Comparison of ENCODE assay signal across 12 mouse cellular contexts in genomic region chr10:11745587-11745986, GRCm38 (mm10).
"Had no signal": no experiment of that assay in that cellular context is flagged by ENCODE, and none has a peak within 500 bp of the region (broad histone marks: within the 10 kb centered on the region; RNA-seq: fewer than 3 reads in every experiment).

No protein-coding gene starts in this region.

- DNase-seq: kidney, adult 2 months; kidney, postnatal 25 days; layer of hippocampus, adult 9-11 months; liver, embryonic 13.5 days; lung, adult 2 months; lung, postnatal 14 days; lung, postnatal 4 days; thymus, adult 18-20 months; thymus, postnatal 36 days had no signal

- H3K9ac ChIP-seq: liver, embryonic 13.5 days; midbrain, embryonic 12.5 days had no signal

- H3K27ac ChIP-seq: kidney, postnatal 0 days; layer of hippocampus, adult 2 months; liver, embryonic 13.5 days; midbrain, embryonic 12.5 days had no signal

- H3K4me1 ChIP-seq: liver, embryonic 13.5 days; midbrain, embryonic 12.5 days had no signal

- H3K27me3 ChIP-seq: liver, embryonic 13.5 days; midbrain, embryonic 12.5 days had no signal

- H3K4me2 ChIP-seq: liver, embryonic 13.5 days; midbrain, embryonic 12.5 days had no signal

- H3K9me3 ChIP-seq: liver, embryonic 13.5 days; midbrain, embryonic 12.5 days had no signal

- H3K4me3 ChIP-seq: layer of hippocampus, adult 2 months; liver, embryonic 13.5 days; midbrain, embryonic 12.5 days had no signal

- H3K36me3 ChIP-seq: liver, embryonic 13.5 days; midbrain, embryonic 12.5 days had no signal
